Mouse (Mus musculus): ENCODE measurements at regions not wholly inside any gene's neighbourhood (a gene's known extent, or its start where the extent isn't known, plus 50 kb on each side); places are given as distances from the start of the nearest gene placed in this dataset.
"Not testable (repeated sequence)": the region's sequence is repeated elsewhere in the genome, so short reads cannot be mapped to it uniquely, and the experiment has no call there.

DNA sequence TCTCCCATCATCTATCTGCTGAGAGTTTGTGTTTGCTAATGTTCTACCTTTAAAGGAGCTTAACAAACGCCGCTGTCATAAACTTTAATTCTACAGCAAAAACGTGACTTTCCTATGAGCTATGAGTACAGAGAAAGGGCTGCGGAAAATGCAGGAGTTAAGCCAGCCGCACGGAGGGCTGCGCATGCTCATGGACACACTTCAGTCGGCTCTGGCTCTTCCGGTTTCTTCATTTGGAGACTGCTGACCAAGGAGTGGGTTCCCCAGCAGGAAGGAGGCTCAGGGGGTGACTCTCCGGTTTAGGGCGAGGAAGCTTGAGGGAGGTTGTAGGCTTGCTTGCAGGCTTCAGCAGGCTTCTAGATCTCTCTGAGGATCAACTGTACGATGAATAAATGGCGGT lies 59.3 kb downstream of the Sox2 start:
- no peak overlapping the region for H3K4me2 ChIP-seq
- WGBS: 83% methylated on average over 13 of the region's 13 CpGs
- no peaks in the 10 kb centered on the region for H3K27me3 ChIP-seq
- no peaks in the 10 kb centered on the region for H3K4me1 ChIP-seq
- no peaks in the 10 kb centered on the region for H3K9me3 ChIP-seq
- no peak overlapping the region for H3K4me3 ChIP-seq
- no peaks in the 10 kb centered on the region for H3K36me3 ChIP-seq
- no peak for ATAC-seq (ENCODE audit: insufficient number of reproducible peaks, insufficient read depth, low FRiP score, low TSS enrichment, low read depth)
- H3K9ac ChIP-seq: no peak overlapping the region
- no peak overlapping the region for H3K27ac ChIP-seq

DNA sequence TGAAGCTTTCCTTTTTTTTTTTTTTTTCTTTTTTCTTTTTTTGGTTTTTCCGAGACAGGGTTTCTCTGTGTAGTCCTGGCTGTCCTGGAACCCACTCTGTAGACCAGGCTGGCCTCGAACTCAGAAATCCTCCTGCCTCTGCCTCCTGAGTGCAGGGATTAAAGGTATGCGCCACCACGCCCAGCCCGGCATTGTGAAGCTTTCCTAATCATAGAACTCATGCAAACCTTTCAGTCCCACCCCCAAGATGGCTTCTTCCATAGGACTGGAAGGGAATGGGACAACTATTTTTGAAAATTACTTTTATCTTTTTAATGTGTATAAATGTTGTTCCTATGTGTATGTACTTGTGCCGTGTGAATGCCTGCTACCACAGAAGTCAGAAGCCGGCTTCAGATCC lies 61.9 kb downstream of the Sox2 start:
- H3K4me3 ChIP-seq; H3K36me3 ChIP-seq; H3K4me1 ChIP-seq; H3K9me3 ChIP-seq; H3K9ac ChIP-seq; H3K27ac ChIP-seq; ATAC-seq (ENCODE audit: insufficient number of reproducible peaks, insufficient read depth, low FRiP score, low TSS enrichment, low read depth); H3K4me2 ChIP-seq; H3K27me3 ChIP-seq: not testable (repeated sequence)
- 89% methylated on average over 7 of the region's 7 CpGs for WGBS

DNA sequence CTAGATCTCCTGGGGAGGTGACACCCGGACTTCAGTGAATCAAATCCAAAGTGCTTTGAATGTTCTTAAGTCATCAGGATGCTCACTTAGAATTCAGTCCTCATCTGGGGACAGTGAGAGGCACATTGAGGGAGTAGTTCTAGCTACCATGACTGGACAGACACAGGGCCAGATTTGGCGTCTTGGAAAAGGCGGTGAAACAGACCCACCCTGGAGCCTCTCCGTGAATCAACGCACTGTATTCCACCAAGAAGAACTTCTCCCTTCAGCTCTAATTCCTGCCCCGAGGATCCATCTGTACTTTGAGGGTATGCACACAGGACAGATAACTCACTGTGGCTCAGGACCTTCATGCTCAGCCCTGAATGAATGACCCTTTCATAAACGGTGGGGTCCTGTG lies 72.3 kb downstream of the Sox2 start:
- no peaks in the 10 kb centered on the region for H3K27me3 ChIP-seq
- no peak for ATAC-seq (ENCODE audit: insufficient number of reproducible peaks, insufficient read depth, low FRiP score, low TSS enrichment, low read depth)
- H3K4me1 ChIP-seq: no peaks in the 10 kb centered on the region
- no peak overlapping the region for H3K4me3 ChIP-seq
- WGBS: 30% methylated on average over 7 of the region's 7 CpGs
- H3K9me3 ChIP-seq: no peaks in the 10 kb centered on the region
- no peaks in the 10 kb centered on the region for H3K36me3 ChIP-seq
- H3K27ac ChIP-seq: no peak overlapping the region
- no peak overlapping the region for H3K9ac ChIP-seq
- H3K4me2 ChIP-seq: no peak overlapping the region

DNA sequence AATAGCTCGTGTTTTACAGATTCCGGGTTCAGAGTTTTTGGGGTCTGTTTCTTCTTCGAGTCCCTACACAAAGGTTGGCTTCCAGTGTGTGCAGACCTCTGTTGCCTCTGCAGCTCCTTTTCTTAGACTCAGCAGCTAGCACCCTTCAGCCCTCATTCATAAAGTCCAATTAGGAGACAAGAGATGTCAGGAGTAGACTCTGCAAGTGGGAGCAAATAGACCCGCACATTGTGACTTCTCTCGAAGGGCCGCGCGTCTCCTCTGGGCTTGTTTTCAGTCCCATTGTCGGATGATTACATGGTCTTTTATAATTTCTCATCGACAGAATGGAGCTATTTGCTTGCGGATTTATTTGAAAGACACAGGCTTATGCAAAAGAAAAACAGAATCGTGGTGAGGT lies 76.8 kb downstream of the Sox2 start:
- 76% methylated on average over 12 of the region's 12 CpGs for WGBS
- Histone ChIP-seq H3K27ac (no peak overlapping the region), H3K36me3 (no peaks in the 10 kb centered on the region), H3K9ac (no peak overlapping the region), H3K4me2 (no peak overlapping the region), H3K9me3 (no peaks in the 10 kb centered on the region), H3K27me3 (no peaks in the 10 kb centered on the region), H3K4me1 (no peaks in the 10 kb centered on the region), H3K4me3 (no peak overlapping the region)
- ATAC-seq (ENCODE audit: insufficient number of reproducible peaks, insufficient read depth, low FRiP score, low TSS enrichment, low read depth): no peak

DNA sequence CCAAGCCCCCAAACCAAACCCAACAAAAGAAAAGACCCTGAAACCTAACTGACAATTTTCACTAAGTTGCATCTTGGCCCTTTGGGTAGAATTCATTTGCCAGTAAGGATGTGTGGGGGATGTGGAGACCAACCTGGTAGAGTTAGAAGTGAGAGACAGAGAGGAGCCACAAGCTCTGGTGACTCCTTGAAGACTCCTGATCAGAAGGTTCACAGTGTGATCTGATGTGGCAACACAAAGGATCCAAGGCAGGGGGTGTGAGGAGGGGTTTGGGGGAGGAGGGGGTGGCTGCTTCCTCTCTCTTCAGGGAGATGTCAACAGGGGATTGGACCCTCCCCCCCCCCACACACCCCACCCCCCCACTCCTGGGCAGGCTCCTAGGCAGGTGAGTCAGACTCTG lies 78.1 kb downstream of the Sox2 start:
- H3K36me3 ChIP-seq: no peaks in the 10 kb centered on the region
- H3K4me2 ChIP-seq: no peak overlapping the region
- H3K9me3 ChIP-seq: no peaks in the 10 kb centered on the region
- no peak overlapping the region for H3K9ac ChIP-seq
- ATAC-seq (ENCODE audit: insufficient number of reproducible peaks, insufficient read depth, low FRiP score, low TSS enrichment, low read depth): no peak
- H3K27ac ChIP-seq: no peak overlapping the region
- H3K4me3 ChIP-seq: no peak overlapping the region
- H3K4me1 ChIP-seq: no peaks in the 10 kb centered on the region
- H3K27me3 ChIP-seq: no peaks in the 10 kb centered on the region

DNA sequence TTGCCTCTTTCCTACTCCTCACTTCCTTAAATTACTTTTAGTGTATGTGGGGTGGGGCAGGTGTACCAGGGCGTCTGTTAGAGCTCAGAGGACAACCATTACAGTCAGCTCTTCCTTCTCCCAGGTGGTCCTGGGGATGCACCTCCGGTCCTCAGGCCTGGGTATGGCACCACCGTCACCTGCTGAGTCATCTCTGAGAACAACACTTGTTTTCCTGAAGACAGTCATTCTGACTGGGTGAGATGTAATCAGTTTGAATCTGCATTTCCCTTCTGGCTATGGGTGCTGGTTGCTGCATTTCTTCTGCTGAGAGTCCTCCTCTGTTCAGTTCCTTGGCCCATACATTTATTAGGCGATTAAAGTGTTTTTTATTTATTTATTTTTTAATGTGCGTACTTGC lies 84.8 kb downstream of the Sox2 start:
- H3K27ac ChIP-seq: no peak overlapping the region
- WGBS: 81% methylated on average over 5 of the region's 5 CpGs
- H3K4me2 ChIP-seq: no peak overlapping the region
- H3K36me3 ChIP-seq: no peaks in the 10 kb centered on the region
- H3K27me3 ChIP-seq: no peaks in the 10 kb centered on the region
- H3K9ac ChIP-seq: no peak overlapping the region
- no peaks in the 10 kb centered on the region for H3K4me1 ChIP-seq
- H3K4me3 ChIP-seq: no peak overlapping the region
- no peak for ATAC-seq (ENCODE audit: insufficient number of reproducible peaks, insufficient read depth, low FRiP score, low TSS enrichment, low read depth)
- H3K9me3 ChIP-seq: no peaks in the 10 kb centered on the region

DNA sequence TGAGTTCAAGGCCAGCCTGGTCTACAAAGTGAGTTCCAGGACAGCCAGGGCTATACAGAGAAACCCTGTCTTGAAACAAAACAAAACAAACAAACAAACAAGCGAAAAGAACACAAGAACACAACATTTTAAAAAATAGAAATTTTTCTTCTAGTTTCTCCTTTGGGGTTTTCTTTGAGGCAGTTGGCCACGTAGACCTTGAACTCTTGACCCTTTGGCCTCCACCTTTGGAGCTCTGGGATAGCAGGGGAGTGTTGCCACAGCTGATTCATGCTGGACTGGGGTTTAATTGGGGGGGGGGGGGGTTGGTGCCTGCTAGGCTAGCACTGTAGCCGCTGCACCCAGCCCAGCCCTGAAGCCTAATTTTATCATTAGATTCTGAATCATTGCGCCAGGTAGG lies 87.8 kb downstream of the Sox2 start:
- Histone ChIP-seq H3K4me1 (no peaks in the 10 kb centered on the region), H3K36me3 (no peaks in the 10 kb centered on the region), H3K4me3 (no peak overlapping the region), H3K9me3 (no peaks in the 10 kb centered on the region), H3K27ac (no peak overlapping the region), H3K27me3 (no peaks in the 10 kb centered on the region), H3K4me2 (no peak overlapping the region), H3K9ac (no peak overlapping the region)
- WGBS: 81% methylated on average over 4 of the region's 4 CpGs
- ATAC-seq (ENCODE audit: insufficient number of reproducible peaks, insufficient read depth, low FRiP score, low TSS enrichment, low read depth): no peak

DNA sequence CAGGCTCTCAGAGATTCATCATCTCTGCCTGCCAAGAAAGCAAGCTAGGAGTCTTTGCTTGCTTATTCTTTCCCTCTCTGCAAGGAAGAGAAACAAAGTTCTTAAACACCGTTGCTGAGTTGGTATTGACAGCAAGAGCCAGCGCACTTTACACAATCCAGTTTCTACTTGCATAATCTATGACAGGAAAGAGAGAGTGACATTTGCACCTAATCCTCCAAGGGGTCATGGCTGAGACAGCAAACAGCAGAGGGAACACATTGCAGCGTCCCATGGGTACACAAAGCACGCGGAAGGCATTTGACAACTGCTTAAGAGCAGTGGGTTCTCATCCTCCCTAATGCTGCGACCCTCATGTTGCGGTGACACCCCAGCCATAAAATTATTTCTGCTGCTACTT lies 88.7 kb downstream of the Sox2 start:
- no peaks in the 10 kb centered on the region for H3K9me3 ChIP-seq
- H3K4me1 ChIP-seq: no peaks in the 10 kb centered on the region
- H3K4me2 ChIP-seq: no peak overlapping the region
- 68% methylated on average over 7 of the region's 7 CpGs for WGBS
- no peaks in the 10 kb centered on the region for H3K36me3 ChIP-seq
- ATAC-seq (ENCODE audit: insufficient number of reproducible peaks, insufficient read depth, low FRiP score, low TSS enrichment, low read depth): no peak
- no peaks in the 10 kb centered on the region for H3K27me3 ChIP-seq
- H3K27ac ChIP-seq: no peak overlapping the region
- no peak overlapping the region for H3K4me3 ChIP-seq
- no peak overlapping the region for H3K9ac ChIP-seq

DNA sequence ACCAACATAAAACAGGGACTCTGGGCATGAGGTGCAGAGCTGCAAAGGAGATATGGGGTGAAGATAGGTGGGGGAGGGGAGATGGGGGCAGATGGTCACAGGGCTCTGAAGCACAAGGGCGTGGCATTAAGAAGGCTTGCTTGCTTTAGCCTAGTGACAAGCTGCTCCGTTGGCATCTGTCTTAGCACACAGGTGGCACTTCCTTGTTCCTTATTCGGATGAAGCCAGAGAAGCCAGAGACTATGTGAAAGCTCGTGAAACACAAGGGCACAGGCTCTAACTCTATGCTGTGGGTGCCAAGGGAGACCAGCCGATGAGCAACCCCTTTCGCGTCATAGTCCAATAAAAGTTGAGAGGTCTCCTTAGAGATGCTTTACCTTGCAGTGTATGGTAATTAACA lies 89.5 kb downstream of the Sox2 start:
- 84% methylated on average over 7 of the region's 7 CpGs for WGBS
- H3K9ac ChIP-seq: no peak overlapping the region
- no peaks in the 10 kb centered on the region for H3K9me3 ChIP-seq
- H3K4me3 ChIP-seq: no peak overlapping the region
- no peaks in the 10 kb centered on the region for H3K4me1 ChIP-seq
- no peak overlapping the region for H3K27ac ChIP-seq
- no peaks in the 10 kb centered on the region for H3K27me3 ChIP-seq
- ATAC-seq (ENCODE audit: insufficient number of reproducible peaks, insufficient read depth, low FRiP score, low TSS enrichment, low read depth): no peak
- H3K4me2 ChIP-seq: no peak overlapping the region
- no peaks in the 10 kb centered on the region for H3K36me3 ChIP-seq

DNA sequence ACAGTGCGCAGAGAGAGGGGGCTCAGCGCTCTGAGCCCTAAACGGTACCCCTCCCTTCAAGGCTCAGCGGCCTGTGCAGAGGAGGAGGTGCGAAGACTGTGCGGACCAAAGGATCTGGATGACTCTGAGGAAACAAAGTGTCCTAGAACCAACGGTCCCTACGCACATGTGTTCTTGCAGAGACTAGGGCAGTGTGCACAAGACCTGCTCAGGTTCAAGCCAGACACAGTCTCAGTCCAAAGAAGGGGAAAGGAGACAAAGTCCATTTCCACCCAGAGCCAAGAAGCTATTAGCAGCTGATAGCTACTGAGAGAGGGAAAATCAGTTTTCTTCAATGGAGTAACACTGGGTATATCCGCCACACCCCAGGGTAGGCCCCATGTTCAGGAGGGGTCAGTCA lies 89.9 kb downstream of the Sox2 start:
- Histone ChIP-seq H3K27me3 (no peaks in the 10 kb centered on the region), H3K9ac (no peak overlapping the region), H3K36me3 (no peaks in the 10 kb centered on the region), H3K4me1 (no peaks in the 10 kb centered on the region), H3K9me3 (no peaks in the 10 kb centered on the region), H3K4me2 (no peak overlapping the region), H3K4me3 (no peak overlapping the region), H3K27ac (no peak overlapping the region)
- ATAC-seq (ENCODE audit: insufficient number of reproducible peaks, insufficient read depth, low FRiP score, low TSS enrichment, low read depth): no peak
- 93% methylated on average over 9 of the region's 9 CpGs for WGBS

DNA sequence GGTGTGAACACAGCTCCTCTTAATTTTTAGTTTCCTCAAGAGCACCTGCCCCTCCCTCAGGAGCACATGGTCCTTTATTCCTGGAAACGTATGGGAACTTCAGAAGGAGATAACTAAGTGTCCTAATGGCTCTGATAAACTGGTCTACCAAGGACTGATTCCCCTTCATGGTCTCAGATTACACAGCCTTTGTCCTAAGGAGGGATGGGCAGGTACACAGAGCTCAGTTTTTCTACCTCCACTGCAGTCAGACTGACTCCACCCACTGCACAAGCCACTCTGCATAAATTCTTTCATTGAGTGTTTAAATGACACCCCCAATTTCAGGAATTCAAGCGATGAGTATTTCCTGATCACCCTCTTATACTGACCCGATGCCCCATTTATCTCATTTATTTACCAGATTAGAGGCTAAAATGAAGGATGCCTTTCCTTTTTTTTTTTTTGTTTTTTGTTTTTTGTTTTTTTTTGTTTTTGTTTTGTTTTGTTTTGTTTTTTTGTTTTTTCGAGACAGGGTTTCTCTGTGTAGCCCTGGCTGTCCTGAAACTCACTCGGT lies 95.1 kb downstream of the Sox2 start:
- Histone ChIP-seq H3K4me2 (no peak overlapping the region), H3K4me1 (no peaks in the 10 kb centered on the region), H3K27me3 (no peaks in the 10 kb centered on the region), H3K36me3 (no peaks in the 10 kb centered on the region), H3K9ac (no peak overlapping the region), H3K27ac (no peak overlapping the region), H3K4me3 (no peak overlapping the region), H3K9me3 (no peaks in the 10 kb centered on the region)
- no peak for ATAC-seq (ENCODE audit: insufficient number of reproducible peaks, insufficient read depth, low FRiP score, low TSS enrichment, low read depth)
- WGBS: 73% methylated on average over 5 of the region's 5 CpGs

DNA sequence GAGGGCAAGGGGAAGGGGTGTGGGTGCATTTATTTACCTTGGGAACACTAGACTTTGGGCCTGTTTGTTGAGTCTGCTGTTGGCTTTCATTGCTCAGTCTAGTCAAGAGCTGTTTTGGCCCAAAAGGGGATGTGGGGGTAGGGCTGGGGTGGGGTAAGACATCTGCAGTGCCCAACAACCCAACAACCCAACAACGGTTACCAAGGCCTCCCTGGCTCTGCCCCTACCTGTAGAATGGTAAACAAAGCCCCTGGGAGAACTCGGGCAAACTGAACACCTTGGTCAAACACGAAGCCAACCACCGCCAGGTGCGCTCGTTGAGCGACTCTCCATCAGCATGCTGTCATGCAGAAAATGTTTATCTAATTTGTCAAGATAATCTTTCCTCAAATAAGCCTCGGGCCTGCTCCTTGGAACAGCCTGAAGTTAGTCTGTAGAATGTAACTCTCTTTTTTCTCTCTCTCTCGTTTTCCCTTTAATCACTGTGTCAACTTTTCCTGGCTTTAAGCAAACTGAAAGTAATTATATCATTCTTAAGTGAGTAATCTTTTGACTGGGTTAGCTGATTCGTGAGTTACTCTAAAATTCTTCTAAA lies 97.4 kb downstream of the Sox2 start:
- no peak for ATAC-seq (ENCODE audit: insufficient number of reproducible peaks, insufficient read depth, low FRiP score, low TSS enrichment, low read depth)
- H3K9me3 ChIP-seq: no peaks in the 10 kb centered on the region
- H3K9ac ChIP-seq: no peak overlapping the region
- no peak overlapping the region for H3K27ac ChIP-seq
- H3K4me1 ChIP-seq: no peaks in the 10 kb centered on the region
- no peak overlapping the region for H3K4me3 ChIP-seq
- no peaks in the 10 kb centered on the region for H3K36me3 ChIP-seq
- no peaks in the 10 kb centered on the region for H3K27me3 ChIP-seq
- no peak overlapping the region for H3K4me2 ChIP-seq
- 52% methylated on average over 10 of the region's 10 CpGs for WGBS

DNA sequence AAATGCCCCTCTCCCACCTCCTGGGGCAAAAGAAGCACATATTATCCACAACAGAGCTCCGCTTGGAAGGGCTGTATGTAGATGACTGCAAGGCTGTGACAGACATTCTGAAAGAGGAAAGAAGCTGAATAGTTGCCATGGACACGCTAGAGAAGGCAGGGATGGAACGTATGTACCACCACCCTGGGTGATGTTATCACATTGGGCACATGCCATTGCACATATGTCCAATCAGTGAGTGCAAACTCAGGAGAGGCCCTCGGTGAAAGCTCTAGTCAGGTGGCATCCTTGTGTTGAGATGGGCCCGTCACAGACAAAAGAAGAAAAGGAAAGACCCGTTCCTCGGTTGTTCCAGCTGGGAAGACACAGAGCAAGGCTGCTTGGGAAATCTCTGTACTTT lies 99.8 kb downstream of the Sox2 start:
- H3K4me3 ChIP-seq: no peak overlapping the region
- no peak overlapping the region for H3K4me2 ChIP-seq
- H3K9ac ChIP-seq: no peak overlapping the region
- ATAC-seq (ENCODE audit: insufficient number of reproducible peaks, insufficient read depth, low FRiP score, low TSS enrichment, low read depth): no peak
- no peaks in the 10 kb centered on the region for H3K4me1 ChIP-seq
- H3K36me3 ChIP-seq: no peaks in the 10 kb centered on the region
- 85% methylated on average over 7 of the region's 7 CpGs for WGBS
- H3K27me3 ChIP-seq: no peaks in the 10 kb centered on the region
- H3K9me3 ChIP-seq: no peaks in the 10 kb centered on the region
- no peak overlapping the region for H3K27ac ChIP-seq
